Mouse (Mus musculus) MEL (cell line): Measurements from ENCODE around the gene Cfap43. TPM values are rescaled to one million over a fixed set of nuclear protein-coding genes. Genes with fewer than 3 reads are reported as not detected.

Experiments used
- DNase-seq: peaks from one replicate; pipeline ENCODE4 v3.0.0; 2011; ENCODE audit warnings: low read depth, low spot score
- H3K27ac ChIP-seq: 2 replicates; pipeline ENCODE4 v1.5.1; 2012; ENCODE audit warnings: low read depth, mild to moderate bottlenecking, control low read depth, low read length, moderate library complexity; ENCODE audit not compliant: control insufficient read depth
- H3K27me3 ChIP-seq, 2 experiments: fragments of 150-350 bp in 1 of 2; sonication (generic) in 1 of 2; 2 replicates each; pipeline ENCODE4 v1.6.1; 2012; ENCODE audit warnings: low read length in 2 of 2, mild to moderate bottlenecking in 2 of 2, improper control_type of control experiment in 1 of 2, moderate library complexity in 1 of 2; ENCODE audit not compliant: insufficient read depth in 2 of 2, control insufficient read depth in 1 of 2
- H3K36me3 ChIP-seq, 2 experiments: 2 replicates each; pipeline ENCODE4 v1.6.1; 2012 to 2014; ENCODE audit warnings: low read length in 2 of 2, improper control_type of control experiment in 1 of 2, inconsistent platforms in 1 of 2, mild to moderate bottlenecking in 1 of 2; ENCODE audit not compliant: insufficient read depth in 2 of 2, control insufficient read depth in 1 of 2
- H3K4me1 ChIP-seq, 2 experiments: fragments of 150-350 bp in 1 of 2; sonication (generic) in 1 of 2; 2 replicates each; pipeline ENCODE4 v1.6.1; 2012; ENCODE audit warnings: low read length in 2 of 2, improper control_type of control experiment in 1 of 2, mild to moderate bottlenecking in 1 of 2; ENCODE audit not compliant: insufficient read depth in 2 of 2, control insufficient read depth in 1 of 2
- H3K4me3 ChIP-seq, 2 experiments: fragments of 150-350 bp in 1 of 2; sonication (generic) in 1 of 2; 2 replicates each; pipeline ENCODE4 v1.5.1; 2012; ENCODE audit warnings: low read depth in 2 of 2, low read length in 2 of 2, mild to moderate bottlenecking in 2 of 2, moderate library complexity in 2 of 2, control low read depth in 1 of 2, improper control_type of control experiment in 1 of 2; ENCODE audit not compliant: control insufficient read depth in 1 of 2, insufficient read depth in 1 of 2
- H3K79me2 ChIP-seq: 2 replicates; pipeline ENCODE4 v1.6.1; 2012; ENCODE audit warnings: mild to moderate bottlenecking, low read length, moderate library complexity; ENCODE audit not compliant: control insufficient read depth, poor library complexity, insufficient read depth
- H3K9ac ChIP-seq: 2 replicates; pipeline ENCODE4 v1.6.1; 2012; ENCODE audit warnings: low read depth, mild to moderate bottlenecking, control low read depth, low read length, moderate library complexity; ENCODE audit not compliant: control insufficient read depth, poor library complexity, severe bottlenecking
- H3K9me3 ChIP-seq: fragments of 150-350 bp; sonication (generic); replicated peaks from 2 replicates; pipeline ENCODE4 v1.6.1; 2012; ENCODE audit warnings: mild to moderate bottlenecking, low read length, improper control_type of control experiment, moderate library complexity; ENCODE audit not compliant: insufficient read depth
- BHLHE40 ChIP-seq: IDR thresholded peaks from 2 replicates; pipeline ENCODE4 v1.6.1; 2012; ENCODE audit warnings: low read depth, mild to moderate bottlenecking, inconsistent platforms, low read length, improper control_type of control experiment, borderline replicate concordance
- CHD2 ChIP-seq: IDR thresholded peaks from 2 replicates; pipeline ENCODE4 v1.6.1; 2011; ENCODE audit warnings: low read length, improper control_type of control experiment
- CTCF ChIP-seq, 3 experiments: IDR thresholded peaks in 2 of 3; conservative IDR thresholded peaks in 1 of 3; 2 replicates each; pipeline ENCODE4 v1.5.1; 2011 to 2012; ENCODE audit warnings: low read length in 3 of 3, low read depth in 2 of 3, mild to moderate bottlenecking in 2 of 3, improper control_type of control experiment in 1 of 3, inconsistent platforms in 1 of 3, mixed read lengths in 1 of 3, moderate library complexity in 1 of 3; ENCODE audit not compliant: control insufficient read depth in 1 of 3, insufficient read depth in 1 of 3, poor library complexity in 1 of 3, severe bottlenecking in 1 of 3
- ELF1 ChIP-seq: IDR thresholded peaks from 2 replicates; pipeline ENCODE4 v1.6.1; 2014; ENCODE audit warnings: low read depth, mild to moderate bottlenecking, inconsistent platforms, low read length, improper control_type of control experiment, moderate library complexity
- EP300 ChIP-seq, 2 experiments: IDR thresholded peaks; 2 replicates each; pipeline ENCODE4 v1.6.1; 2011; ENCODE audit warnings: improper control_type of control experiment in 2 of 2, low read length in 2 of 2, low read depth in 1 of 2, mild to moderate bottlenecking in 1 of 2
- ETS1 ChIP-seq: IDR thresholded peaks from 2 replicates; pipeline ENCODE4 v1.6.1; 2012; ENCODE audit warnings: low read depth, mild to moderate bottlenecking, inconsistent platforms, low read length, improper control_type of control experiment, moderate library complexity
- GABPA ChIP-seq: IDR thresholded peaks from 2 replicates; pipeline ENCODE4 v1.6.1; 2012; ENCODE audit warnings: low read depth, mild to moderate bottlenecking, inconsistent platforms, low read length, improper control_type of control experiment, moderate library complexity
- GATA1 ChIP-seq: IDR thresholded peaks from 2 replicates; pipeline ENCODE4 v1.6.1; 2011; ENCODE audit warnings: low read depth, low read length, improper control_type of control experiment
- HCFC1 ChIP-seq: IDR thresholded peaks from 2 replicates; pipeline ENCODE4 v1.6.1; 2012; ENCODE audit warnings: low read depth, mild to moderate bottlenecking, inconsistent platforms, low read length, improper control_type of control experiment, moderate library complexity
- MAFK ChIP-seq: IDR thresholded peaks from 2 replicates; pipeline ENCODE4 v1.6.1; 2011; ENCODE audit warnings: low read depth, mild to moderate bottlenecking, low read length, improper control_type of control experiment, borderline replicate concordance
- MAZ ChIP-seq: IDR thresholded peaks from 2 replicates; pipeline ENCODE4 v1.6.1; 2012; ENCODE audit warnings: low read depth, mild to moderate bottlenecking, inconsistent platforms, low read length, improper control_type of control experiment
- MXI1 ChIP-seq: IDR thresholded peaks from 2 replicates; pipeline ENCODE4 v1.6.1; 2011; ENCODE audit warnings: mild to moderate bottlenecking, low read depth, low read length, improper control_type of control experiment
- MYB ChIP-seq: IDR thresholded peaks from 2 replicates; pipeline ENCODE4 v1.6.1; 2011; ENCODE audit warnings: mild to moderate bottlenecking, low read depth, low read length, improper control_type of control experiment
- NELFE ChIP-seq: IDR thresholded peaks from 2 replicates; pipeline ENCODE4 v1.6.1; 2011; ENCODE audit warnings: low read depth, low read length, improper control_type of control experiment
- POLR2A ChIP-seq, 2 experiments: IDR thresholded peaks; 2 replicates each; pipeline ENCODE4 v1.6.1; 2011 to 2012; ENCODE audit warnings: low read length in 2 of 2, mild to moderate bottlenecking in 2 of 2, control low read depth in 1 of 2, improper control_type of control experiment in 1 of 2, low read depth in 1 of 2, moderate library complexity in 1 of 2; ENCODE audit not compliant: control insufficient read depth in 1 of 2, insufficient read depth in 1 of 2, poor library complexity in 1 of 2
- POLR2AphosphoS2 ChIP-seq: IDR thresholded peaks from 2 replicates; pipeline ENCODE4 v1.6.1; 2011; ENCODE audit warnings: low read length, improper control_type of control experiment
- RCOR1 ChIP-seq: IDR thresholded peaks from 2 replicates; pipeline ENCODE4 v1.6.1; 2012; ENCODE audit warnings: low read depth, mild to moderate bottlenecking, inconsistent platforms, low read length, improper control_type of control experiment
- SIN3A ChIP-seq: IDR thresholded peaks from 2 replicates; pipeline ENCODE4 v1.6.1; 2012; ENCODE audit warnings: low read length, improper control_type of control experiment, inconsistent platforms
- TBP ChIP-seq: IDR thresholded peaks from 2 replicates; pipeline ENCODE4 v1.8.0; 2011; ENCODE audit warnings: low read depth, low read length, improper control_type of control experiment
- TCF12 ChIP-seq: IDR thresholded peaks from 2 replicates; pipeline ENCODE4 v1.6.1; 2014; ENCODE audit warnings: low read depth, mild to moderate bottlenecking, inconsistent platforms, low read length, improper control_type of control experiment, moderate library complexity
- USF1 ChIP-seq: IDR thresholded peaks from 2 replicates; pipeline ENCODE4 v1.6.1; 2014; ENCODE audit warnings: low read depth, mild to moderate bottlenecking, inconsistent platforms, low read length, improper control_type of control experiment, moderate library complexity
- USF2 ChIP-seq, 2 experiments: IDR thresholded peaks; 2 replicates each; pipeline ENCODE4 v1.6.1; 2011 to 2012; ENCODE audit warnings: improper control_type of control experiment in 2 of 2, low read length in 2 of 2, borderline replicate concordance in 1 of 2, inconsistent platforms in 1 of 2, low read depth in 1 of 2, mild to moderate bottlenecking in 1 of 2; ENCODE audit not compliant: insufficient read depth in 1 of 2
- ZNF384 ChIP-seq: IDR thresholded peaks from 2 replicates; pipeline ENCODE4 v1.6.1; 2012; ENCODE audit warnings: low read depth, mild to moderate bottlenecking, inconsistent platforms, low read length, improper control_type of control experiment
- polyA plus RNA-seq, 2 experiments: library from polyadenylated mRNA; stranded (reverse) in 1 of 2; unstranded in 1 of 2; fragments of >175 nt in 1 of 2; fragments of >200 nt in 1 of 2; gene quantifications; 2 replicates each; pipeline versions ENCODE4 v1.2.1 to v1.2.4; 2012; ENCODE audit warnings: low replicate concordance in 2 of 2, low read depth in 1 of 2; ENCODE audit not compliant: insufficient read length in 2 of 2, insufficient read depth in 1 of 2, missing spikeins in 1 of 2
- total RNA-seq: library from RNA; depleted of rRNA; stranded (reverse); fragments of 300-350 nt; gene quantifications from 2 replicates; pipeline ENCODE4 v1.2.3, GENCODE M21; 2012

Cfap43 gene
- total and polyA plus RNA-seq, 3 experiments: 0.10 to 0.12 TPM; not detected in 1

DNA sequence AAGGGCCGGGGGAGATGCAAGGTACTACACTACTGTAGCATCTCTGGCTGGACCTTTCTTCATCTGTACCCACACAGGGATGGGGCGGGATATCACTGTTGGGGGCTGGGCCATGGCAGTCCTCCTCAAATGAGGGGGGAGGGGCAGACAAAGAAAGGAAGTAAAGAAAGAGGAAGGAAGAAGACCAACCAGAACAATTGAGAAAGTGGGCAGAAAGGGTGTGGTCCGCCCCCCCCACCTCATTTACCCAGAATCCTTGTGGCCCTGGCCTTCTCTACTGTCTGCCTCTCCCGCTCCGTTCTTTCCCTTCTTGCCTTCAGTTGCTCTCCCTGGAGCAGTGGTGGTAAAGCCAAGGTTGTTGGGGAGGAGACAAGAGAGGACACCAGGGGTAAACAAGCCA lies 13.5 kb downstream of the Cfap43 start:
- H3K79me2 ChIP-seq: peaks cover 40% of the 10 kb centered on the region
- TF ChIP-seq TCF12 (peak; percentile 67), ELF1 (peak; percentile 46; the same call in 1 of the 2 replicates), CTCF (IDR thresholded peaks at IDR 0.05 in 2 of 3, conservative IDR thresholded peaks at IDR 0.05 in 1 of 3; ENCODE audit: control insufficient read depth in 1 of 3, insufficient read depth in 1 of 3, low read depth in 2 of 3, low read length in 3 of 3, poor library complexity in 1 of 3, severe bottlenecking in 1 of 3) (no peak), BHLHE40 (no peak), USF2 (IDR thresholded peaks at IDR 0.05; ENCODE audit: borderline replicate concordance in 1 of 2, insufficient read depth in 1 of 2, low read depth in 1 of 2, low read length in 2 of 2) (no peak), MYB (no peak), SIN3A (peak; percentile 58; the same call in 1 of the 2 replicates), TBP (no peak), CHD2 (peak; percentile 77), EP300 (IDR thresholded peaks at IDR 0.05; ENCODE audit: low read depth in 1 of 2, low read length in 2 of 2) (peak; percentile 79), ETS1 (peak; percentile 80), HCFC1 (peak; percentile 72), MAZ (peak; percentile 85), RCOR1 (peak; percentile 46; the same call in 1 of the 2 replicates), MAFK (no peak), POLR2AphosphoS2 (no peak), NELFE (no peak), POLR2A (IDR thresholded peaks at IDR 0.05; ENCODE audit: control insufficient read depth in 1 of 2, insufficient read depth in 1 of 2, low read depth in 1 of 2, low read length in 2 of 2, poor library complexity in 1 of 2) (peak in 1 of 2 experiments; percentile 37; a peak in 1 of 4 replicates)
- no peak overlapping the region; a peak in 1 of 4 replicates for H3K4me3 ChIP-seq
- H3K27ac ChIP-seq: peak overlapping the region; percentile 78
- no peaks in the 10 kb centered on the region for H3K9me3 ChIP-seq
- peak; percentile 82 for DNase-seq
- H3K9ac ChIP-seq: peak overlapping the region; percentile 42
- peaks cover 20 to 47% of the 10 kb centered on the region in 2 experiments for H3K4me1 ChIP-seq
- H3K27me3 ChIP-seq: no peaks in the 10 kb centered on the region
- peaks cover 0 to 35% of the 10 kb centered on the region in 2 experiments; a peak in 2 of 4 replicates for H3K36me3 ChIP-seq

DNA sequence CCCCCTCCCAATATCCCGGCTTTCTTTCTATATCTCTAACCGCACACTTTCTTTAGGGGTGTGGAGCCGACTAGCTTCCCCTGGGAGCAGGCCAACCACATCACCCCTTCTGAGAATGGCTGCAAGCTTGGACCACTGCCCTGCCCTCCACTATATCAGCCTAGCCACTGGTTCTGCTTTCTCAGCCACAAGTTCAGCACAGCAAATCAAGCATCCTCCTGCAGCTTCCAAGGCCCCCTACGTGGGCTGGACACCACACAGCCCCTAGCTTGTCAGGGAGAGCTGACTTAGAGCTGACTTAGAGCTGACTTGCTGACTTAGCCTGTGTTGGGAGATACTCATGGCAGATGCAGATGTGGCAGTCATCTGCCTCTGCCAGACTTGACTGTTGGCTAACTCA lies 14.0 kb downstream of the Cfap43 start:
- Histone ChIP-seq H3K36me3 (peaks cover 0 to 36% of the 10 kb centered on the region in 2 experiments; a peak in 2 of 4 replicates), H3K4me1 (peaks cover 19 to 47% of the 10 kb centered on the region in 2 experiments), H3K27me3 (no peaks in the 10 kb centered on the region), H3K79me2 (peaks cover 40% of the 10 kb centered on the region), H3K9ac (no peak overlapping the region), H3K4me3 (no peak overlapping the region), H3K9me3 (no peaks in the 10 kb centered on the region), H3K27ac (peak overlapping the region; percentile 53)
- no peak for TF ChIP-seq GATA1
- no peak for TF ChIP-seq MXI1
- TF ChIP-seq POLR2A (IDR thresholded peaks at IDR 0.05; ENCODE audit: control insufficient read depth in 1 of 2, insufficient read depth in 1 of 2, low read depth in 1 of 2, low read length in 2 of 2, poor library complexity in 1 of 2): no peak
- TF ChIP-seq MAZ: no peak
- no peak for TF ChIP-seq GABPA
- TF ChIP-seq MYB: no peak
- TF ChIP-seq NELFE: no peak
- no peak for TF ChIP-seq ZNF384
- TF ChIP-seq USF1: no peak
- DNase-seq: no peak
